ENCODE assay signal across 22 mouse cellular contexts in the genomic region with DNA sequence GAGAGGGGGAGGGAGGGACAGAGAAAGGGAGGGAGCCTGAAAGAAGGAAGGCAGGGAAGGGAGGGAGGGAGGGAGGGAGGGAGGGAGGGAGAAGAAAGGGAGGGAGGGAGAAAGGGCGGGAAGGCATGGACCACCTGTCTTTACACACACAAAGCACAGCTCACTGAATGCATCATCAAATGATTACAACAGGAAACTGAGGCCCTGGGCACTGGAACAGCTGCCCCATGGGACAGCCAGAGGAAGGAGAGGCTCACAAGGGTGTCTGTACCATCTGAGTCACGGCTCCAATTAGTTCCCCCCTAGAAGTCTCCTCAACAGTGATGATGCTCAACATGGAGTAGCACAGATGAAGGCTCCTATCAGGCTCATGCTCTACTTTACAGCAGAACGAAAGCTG.
"Had no signal": no experiment of that assay in that cellular context is flagged by ENCODE, and none has a peak within 500 bp of the region (broad histone marks: within the 10 kb centered on the region; RNA-seq: fewer than 3 reads in every experiment).

No protein-coding gene starts in this region.

- H3K4me3 ChIP-seq: limb, embryonic 13.5 days; liver, embryonic 12.5 days; liver, embryonic 15.5 days; lung, embryonic 15.5 days; megakaryocyte, embryonic 14.5 days; midbrain, embryonic 12.5 days; midbrain, embryonic 15.5 days; neural tube, embryonic 12.5 days; neural tube, embryonic 15.5 days; stomach, embryonic 15.5 days had no signal

- H3K4me2 ChIP-seq: limb, embryonic 13.5 days; liver, embryonic 12.5 days; liver, embryonic 15.5 days; lung, embryonic 15.5 days; midbrain, embryonic 12.5 days; midbrain, embryonic 15.5 days; neural tube, embryonic 12.5 days; neural tube, embryonic 15.5 days; stomach, embryonic 15.5 days had no signal

- ATAC-seq: liver, embryonic 12.5 days; midbrain, embryonic 15.5 days had no signal

- H3K9ac ChIP-seq: limb, embryonic 13.5 days; liver, embryonic 12.5 days; liver, embryonic 15.5 days; lung, embryonic 15.5 days; midbrain, embryonic 12.5 days; midbrain, embryonic 15.5 days; neural tube, embryonic 12.5 days; neural tube, embryonic 15.5 days; stomach, embryonic 15.5 days had no signal

- H3K9me3 ChIP-seq: limb, embryonic 13.5 days; liver, embryonic 12.5 days; liver, embryonic 15.5 days; lung, embryonic 15.5 days; megakaryocyte, embryonic 14.5 days; midbrain, embryonic 12.5 days; midbrain, embryonic 15.5 days; neural tube, embryonic 12.5 days; neural tube, embryonic 15.5 days; stomach, embryonic 15.5 days had no signal

- H3K27me3 ChIP-seq: lung, embryonic 15.5 days; midbrain, embryonic 15.5 days; neural tube, embryonic 12.5 days; neural tube, embryonic 15.5 days; stomach, embryonic 15.5 days had no signal

- H3K27ac ChIP-seq: limb, embryonic 13.5 days; liver, embryonic 12.5 days; liver, embryonic 15.5 days; lung, embryonic 15.5 days; midbrain, embryonic 12.5 days; midbrain, embryonic 15.5 days; neural tube, embryonic 12.5 days; neural tube, embryonic 15.5 days; stomach, embryonic 15.5 days had no signal

- H3K4me1 ChIP-seq: liver, embryonic 12.5 days; liver, embryonic 15.5 days; megakaryocyte, embryonic 14.5 days had no signal

- DNase-seq: kidney, adult 9 months; kidney, postnatal 14 days; kidney, postnatal 4 days; left cerebral cortex, postnatal 4 days; liver; lung, adult 18-20 months; lung, postnatal 10 days; lung, postnatal 36 days; retina, postnatal 1 day; right cerebral cortex, postnatal 25 days; spleen, adult 18-20 months; thymus, postnatal 36 days had no signal

- H3K36me3 ChIP-seq: limb, embryonic 13.5 days; liver, embryonic 12.5 days; liver, embryonic 15.5 days; lung, embryonic 15.5 days; midbrain, embryonic 12.5 days; midbrain, embryonic 15.5 days; neural tube, embryonic 12.5 days; neural tube, embryonic 15.5 days; stomach, embryonic 15.5 days had no signal
